Mouse (Mus musculus) kidney, embryonic 14.5 days (tissue): ENCODE measurements around the gene 2810004N23Rik. TPM values are rescaled to one million over a fixed set of nuclear protein-coding genes. Genes with fewer than 3 reads are reported as not detected.
"Not testable (repeated sequence)": the region's sequence is repeated elsewhere in the genome, so short reads cannot be mapped to it uniquely, and the experiment has no call there.

Source experiments
- ATAC-seq: fragments of 200-750 bp; cut with Nextera tagmentation; 2 replicates; pipeline ENCODE4 v1.8.0; 2017; ENCODE audit warnings: moderate number of reproducible peaks, mild to moderate bottlenecking, moderate TSS enrichment, moderate library complexity; ENCODE audit not compliant: low FRiP score, low TSS enrichment
- H3K27ac ChIP-seq: fragments of 300-500 bp; sonication (generic); 2 replicates; pipeline ENCODE4 v1.5.1; 2014; ENCODE audit warnings: low read depth, mild to moderate bottlenecking, low read length, moderate library complexity, mixed read lengths
- H3K27me3 ChIP-seq: fragments of 300-500 bp; sonication (generic); 2 replicates; pipeline ENCODE4 v1.6.1; 2014; ENCODE audit warnings: mild to moderate bottlenecking, low read length; ENCODE audit not compliant: control insufficient read depth, insufficient read depth
- H3K36me3 ChIP-seq: fragments of 300-500 bp; sonication (generic); 2 replicates; pipeline ENCODE4 v1.6.1; 2014; ENCODE audit warnings: low read length, mixed read lengths; ENCODE audit not compliant: control insufficient read depth, insufficient read depth
- H3K4me1 ChIP-seq: fragments of 300-500 bp; sonication (generic); 2 replicates; pipeline ENCODE4 v1.6.1; 2014; ENCODE audit warnings: low read length, mixed read lengths; ENCODE audit not compliant: control insufficient read depth, insufficient read depth
- H3K4me2 ChIP-seq: fragments of 300-500 bp; sonication (generic); replicated peaks from 2 replicates; pipeline ENCODE4 v1.6.1; 2014; ENCODE audit warnings: low read depth, mild to moderate bottlenecking, low read length
- H3K4me3 ChIP-seq: fragments of 300-500 bp; sonication (generic); 2 replicates; pipeline ENCODE4 v1.5.1; 2014; ENCODE audit warnings: mild to moderate bottlenecking, low read length
- H3K9ac ChIP-seq: fragments of 300-500 bp; sonication (generic); 2 replicates; pipeline ENCODE4 v1.6.1; 2014; ENCODE audit warnings: low read depth, mild to moderate bottlenecking, low read length, moderate library complexity
- H3K9me3 ChIP-seq: fragments of 300-500 bp; sonication (generic); 2 replicates; pipeline ENCODE4 v1.6.1; 2016; ENCODE audit warnings: low read length; ENCODE audit not compliant: control insufficient read depth
- WGBS: fragments of 180-500 bp; shearing (Covaris S2); extraction: QIAGEN DNeasy Blood & Tissue Kit; methylation state at CpG from one replicate; pipeline ENCODE4 v1.1.7; 2014; 5-methylcytosine and 5-hydroxymethylcytosine counted together
- polyA plus RNA-seq: library from polyadenylated mRNA; unstranded; fragments of >200 nt; fragmentation: Nextera tagmentation; extraction: Ambion mirVana; gene quantifications from 2 replicates; pipeline ENCODE4 v1.2.1, GENCODE M21; 2014

Gene 2810004N23Rik
- polyA plus RNA-seq, 1 experiment from 2014 or later: 47.5 TPM

GRCm38 (mm10) chr8:124845131-124845530 lies 17.8 kb downstream of the 2810004N23Rik start:
- Histone ChIP-seq H3K4me3 (no peak overlapping the region), H3K9ac (no peak overlapping the region), H3K36me3 (peaks cover 17% of the 10 kb centered on the region), H3K27me3 (no peaks in the 10 kb centered on the region), H3K4me2 (no peak overlapping the region), H3K9me3 (no peaks in the 10 kb centered on the region), H3K4me1 (no peaks in the 10 kb centered on the region), H3K27ac (no peak overlapping the region)
- WGBS: 39% methylated on average over 3 of the region's 3 CpGs
- no peak for ATAC-seq

GRCm38 (mm10) chr8:124842929-124843328 lies 20.0 kb downstream of the 2810004N23Rik start:
- H3K27me3 ChIP-seq, H3K4me3 ChIP-seq, ATAC-seq, H3K9ac ChIP-seq, H3K4me1 ChIP-seq, H3K9me3 ChIP-seq, H3K4me2 ChIP-seq, H3K27ac ChIP-seq: not testable (repeated sequence)
- peaks cover 39% of the 10 kb centered on the region for H3K36me3 ChIP-seq
- 66% methylated on average over 1 of the region's 1 CpGs for whole genome bisulfite sequencing

GRCm38 (mm10) chr8:124841775-124842174 lies 21.1 kb downstream of the 2810004N23Rik start:
- no peaks in the 10 kb centered on the region for H3K27me3 ChIP-seq
- peaks cover 47% of the 10 kb centered on the region for H3K36me3 ChIP-seq
- no peaks in the 10 kb centered on the region for H3K4me1 ChIP-seq
- ATAC-seq: peak; percentile 16; the same call in 1 of the 2 replicates
- no peak overlapping the region for H3K27ac ChIP-seq
- H3K4me3 ChIP-seq: no peak overlapping the region
- H3K9ac ChIP-seq: no peak overlapping the region
- H3K4me2 ChIP-seq: no peak overlapping the region
- H3K9me3 ChIP-seq: no peaks in the 10 kb centered on the region
- 92% methylated on average over 10 of the region's 10 CpGs for WGBS

GRCm38 (mm10) chr8:124840900-124841299 lies 22.0 kb downstream of the 2810004N23Rik start:
- Histone ChIP-seq H3K27me3 (no peaks in the 10 kb centered on the region), H3K9me3 (no peaks in the 10 kb centered on the region), H3K4me3 (no peak overlapping the region), H3K9ac (no peak overlapping the region), H3K27ac (no peak overlapping the region), H3K4me2 (no peak overlapping the region), H3K36me3 (peaks cover 47% of the 10 kb centered on the region), H3K4me1 (no peaks in the 10 kb centered on the region)
- WGBS: 94% methylated on average over 7 of the region's 7 CpGs
- no peak for ATAC-seq

- H3K27me3 ChIP-seq: no peaks in the 10 kb centered on the region
- ATAC-seq: no peak
Measured at GRCm38 (mm10) chr8:124839371-124839770, 23.5 kb downstream of the 2810004N23Rik start.

GRCm38 (mm10) chr8:124837956-124838355 lies 25.0 kb downstream of the 2810004N23Rik start:
- Histone ChIP-seq H3K27me3 (no peaks in the 10 kb centered on the region), H3K4me2 (no peak overlapping the region), H3K36me3 (peaks cover 47% of the 10 kb centered on the region), H3K4me3 (no peak overlapping the region), H3K9ac (no peak overlapping the region), H3K4me1 (peaks cover 11% of the 10 kb centered on the region), H3K27ac (no peak overlapping the region), H3K9me3 (no peaks in the 10 kb centered on the region)
- WGBS: 90% methylated on average over 2 of the region's 2 CpGs
- ATAC-seq: no peak

More at GRCm38 (mm10) chr8:124839371-124839770, 23.5 kb downstream of the 2810004N23Rik start:
- H3K9ac ChIP-seq: no peak overlapping the region
- no peaks in the 10 kb centered on the region for H3K9me3 ChIP-seq
- 90% methylated on average over 10 of the region's 10 CpGs for WGBS
- H3K4me3 ChIP-seq: no peak overlapping the region
- peaks cover 47% of the 10 kb centered on the region for H3K36me3 ChIP-seq
- 0 out of 2 replicates have a peak, but pooled peaks cover 4% of the 10 kb centered on the region for H3K4me1 ChIP-seq
- no peak overlapping the region for H3K27ac ChIP-seq
- no peak overlapping the region for H3K4me2 ChIP-seq

- Histone ChIP-seq H3K36me3 (peaks cover 42% of the 10 kb centered on the region), H3K27me3 (no peaks in the 10 kb centered on the region), H3K9me3 (no peaks in the 10 kb centered on the region), H3K4me2 (no peak overlapping the region), H3K27ac (no peak overlapping the region), H3K4me3 (no peak overlapping the region), H3K9ac (no peak overlapping the region), H3K4me1 (peaks cover 11% of the 10 kb centered on the region)
- WGBS: 90% methylated on average over 2 of the region's 2 CpGs
- no peak for ATAC-seq
Measured at GRCm38 (mm10) chr8:124836907-124837306, 26.0 kb downstream of the 2810004N23Rik start.

GRCm38 (mm10) chr8:124836273-124836672 lies 26.6 kb downstream of the 2810004N23Rik start:
- no peak overlapping the region for H3K9ac ChIP-seq

GRCm38 (mm10) chr8:124835848-124836247 lies 27.1 kb downstream of the 2810004N23Rik start:
- Histone ChIP-seq H3K4me2 (no peak overlapping the region), H3K27me3 (no peaks in the 10 kb centered on the region), H3K4me3 (no peak overlapping the region), H3K9me3 (no peaks in the 10 kb centered on the region), H3K27ac (no peak overlapping the region), H3K9ac (no peak overlapping the region), H3K4me1 (peaks cover 11% of the 10 kb centered on the region), H3K36me3 (peaks cover 34% of the 10 kb centered on the region)
- no peak for ATAC-seq

More at GRCm38 (mm10) chr8:124836273-124836672, 26.6 kb downstream of the 2810004N23Rik start:
- WGBS: 88% methylated on average over 7 of the region's 7 CpGs
- Histone ChIP-seq H3K36me3 (peaks cover 38% of the 10 kb centered on the region), H3K27me3 (no peaks in the 10 kb centered on the region), H3K4me3 (no peak overlapping the region), H3K4me2 (no peak overlapping the region), H3K4me1 (peaks cover 11% of the 10 kb centered on the region), H3K9me3 (no peaks in the 10 kb centered on the region), H3K27ac (no peak overlapping the region)
- no peak for ATAC-seq
